Mouse (Mus musculus) MEL (cell line): ENCODE results near the gene Tmem121. TPM values are rescaled to one million over a fixed set of nuclear protein-coding genes. Genes with fewer than 3 reads are reported as not detected.

ENCODE experiments used
- DNase-seq: peaks from one replicate; pipeline ENCODE4 v3.0.0; 2011; ENCODE audit warnings: low read depth, low spot score
- H3K27ac ChIP-seq: 2 replicates; pipeline ENCODE4 v1.5.1; 2012; ENCODE audit warnings: low read depth, mild to moderate bottlenecking, control low read depth, low read length, moderate library complexity; ENCODE audit not compliant: control insufficient read depth
- H3K27me3 ChIP-seq, 2 experiments: fragments of 150-350 bp in 1 of 2; sonication (generic) in 1 of 2; 2 replicates each; pipeline ENCODE4 v1.6.1; 2012; ENCODE audit warnings: low read length in 2 of 2, mild to moderate bottlenecking in 2 of 2, improper control_type of control experiment in 1 of 2, moderate library complexity in 1 of 2; ENCODE audit not compliant: insufficient read depth in 2 of 2, control insufficient read depth in 1 of 2
- H3K36me3 ChIP-seq, 2 experiments: 2 replicates each; pipeline ENCODE4 v1.6.1; 2012 to 2014; ENCODE audit warnings: low read length in 2 of 2, improper control_type of control experiment in 1 of 2, inconsistent platforms in 1 of 2, mild to moderate bottlenecking in 1 of 2; ENCODE audit not compliant: insufficient read depth in 2 of 2, control insufficient read depth in 1 of 2
- H3K4me1 ChIP-seq, 2 experiments: fragments of 150-350 bp in 1 of 2; sonication (generic) in 1 of 2; 2 replicates each; pipeline ENCODE4 v1.6.1; 2012; ENCODE audit warnings: low read length in 2 of 2, improper control_type of control experiment in 1 of 2, mild to moderate bottlenecking in 1 of 2; ENCODE audit not compliant: insufficient read depth in 2 of 2, control insufficient read depth in 1 of 2
- H3K4me3 ChIP-seq, 2 experiments: fragments of 150-350 bp in 1 of 2; sonication (generic) in 1 of 2; 2 replicates each; pipeline ENCODE4 v1.5.1; 2012; ENCODE audit warnings: low read depth in 2 of 2, low read length in 2 of 2, mild to moderate bottlenecking in 2 of 2, moderate library complexity in 2 of 2, control low read depth in 1 of 2, improper control_type of control experiment in 1 of 2; ENCODE audit not compliant: control insufficient read depth in 1 of 2, insufficient read depth in 1 of 2
- H3K79me2 ChIP-seq: 2 replicates; pipeline ENCODE4 v1.6.1; 2012; ENCODE audit warnings: mild to moderate bottlenecking, low read length, moderate library complexity; ENCODE audit not compliant: control insufficient read depth, poor library complexity, insufficient read depth
- H3K9ac ChIP-seq: 2 replicates; pipeline ENCODE4 v1.6.1; 2012; ENCODE audit warnings: low read depth, mild to moderate bottlenecking, control low read depth, low read length, moderate library complexity; ENCODE audit not compliant: control insufficient read depth, poor library complexity, severe bottlenecking
- H3K9me3 ChIP-seq: fragments of 150-350 bp; sonication (generic); replicated peaks from 2 replicates; pipeline ENCODE4 v1.6.1; 2012; ENCODE audit warnings: mild to moderate bottlenecking, low read length, improper control_type of control experiment, moderate library complexity; ENCODE audit not compliant: insufficient read depth
- CHD1 ChIP-seq: IDR thresholded peaks from 2 replicates; pipeline ENCODE4 v1.6.1; 2012; ENCODE audit warnings: low read depth, mild to moderate bottlenecking, inconsistent platforms, low read length, improper control_type of control experiment
- ELF1 ChIP-seq: IDR thresholded peaks from 2 replicates; pipeline ENCODE4 v1.6.1; 2014; ENCODE audit warnings: low read depth, mild to moderate bottlenecking, inconsistent platforms, low read length, improper control_type of control experiment, moderate library complexity
- EP300 ChIP-seq, 2 experiments: IDR thresholded peaks; 2 replicates each; pipeline ENCODE4 v1.6.1; 2011; ENCODE audit warnings: improper control_type of control experiment in 2 of 2, low read length in 2 of 2, low read depth in 1 of 2, mild to moderate bottlenecking in 1 of 2
- ETS1 ChIP-seq: IDR thresholded peaks from 2 replicates; pipeline ENCODE4 v1.6.1; 2012; ENCODE audit warnings: low read depth, mild to moderate bottlenecking, inconsistent platforms, low read length, improper control_type of control experiment, moderate library complexity
- GABPA ChIP-seq: IDR thresholded peaks from 2 replicates; pipeline ENCODE4 v1.6.1; 2012; ENCODE audit warnings: low read depth, mild to moderate bottlenecking, inconsistent platforms, low read length, improper control_type of control experiment, moderate library complexity
- GATA1 ChIP-seq: IDR thresholded peaks from 2 replicates; pipeline ENCODE4 v1.6.1; 2011; ENCODE audit warnings: low read depth, low read length, improper control_type of control experiment
- HCFC1 ChIP-seq: IDR thresholded peaks from 2 replicates; pipeline ENCODE4 v1.6.1; 2012; ENCODE audit warnings: low read depth, mild to moderate bottlenecking, inconsistent platforms, low read length, improper control_type of control experiment, moderate library complexity
- JUND ChIP-seq: IDR thresholded peaks from 2 replicates; pipeline ENCODE4 v1.6.1; 2011; ENCODE audit warnings: low read depth, mild to moderate bottlenecking, improper control_type of control experiment, low read length
- MAFK ChIP-seq: IDR thresholded peaks from 2 replicates; pipeline ENCODE4 v1.6.1; 2011; ENCODE audit warnings: low read depth, mild to moderate bottlenecking, low read length, improper control_type of control experiment, borderline replicate concordance
- MEF2A ChIP-seq: IDR thresholded peaks from 2 replicates; pipeline ENCODE4 v1.6.1; 2014; ENCODE audit warnings: low read depth, mild to moderate bottlenecking, inconsistent platforms, low read length, improper control_type of control experiment; ENCODE audit not compliant: poor library complexity, insufficient replicate concordance, severe bottlenecking; ENCODE audit errors: extremely low read depth
- MXI1 ChIP-seq: IDR thresholded peaks from 2 replicates; pipeline ENCODE4 v1.6.1; 2011; ENCODE audit warnings: mild to moderate bottlenecking, low read depth, low read length, improper control_type of control experiment
- MYC ChIP-seq: IDR thresholded peaks from 2 replicates; pipeline ENCODE4 v1.6.1; 2011; ENCODE audit warnings: low read depth, mild to moderate bottlenecking, low read length, improper control_type of control experiment, moderate library complexity
- NELFE ChIP-seq: IDR thresholded peaks from 2 replicates; pipeline ENCODE4 v1.6.1; 2011; ENCODE audit warnings: low read depth, low read length, improper control_type of control experiment
- NRF1 ChIP-seq: IDR thresholded peaks from 2 replicates; pipeline ENCODE4 v1.6.1; 2014; ENCODE audit warnings: low read depth, mild to moderate bottlenecking, inconsistent platforms, low read length, improper control_type of control experiment, moderate library complexity; ENCODE audit not compliant: poor library complexity, insufficient read depth, severe bottlenecking
- POLR2A ChIP-seq, 2 experiments: IDR thresholded peaks; 2 replicates each; pipeline ENCODE4 v1.6.1; 2011 to 2012; ENCODE audit warnings: low read length in 2 of 2, mild to moderate bottlenecking in 2 of 2, control low read depth in 1 of 2, improper control_type of control experiment in 1 of 2, low read depth in 1 of 2, moderate library complexity in 1 of 2; ENCODE audit not compliant: control insufficient read depth in 1 of 2, insufficient read depth in 1 of 2, poor library complexity in 1 of 2
- POLR2AphosphoS2 ChIP-seq: IDR thresholded peaks from 2 replicates; pipeline ENCODE4 v1.6.1; 2011; ENCODE audit warnings: low read length, improper control_type of control experiment
- RAD21 ChIP-seq: IDR thresholded peaks from 2 replicates; pipeline ENCODE4 v1.6.1; 2011; ENCODE audit warnings: mild to moderate bottlenecking, low read depth, low read length, improper control_type of control experiment
- RCOR1 ChIP-seq: IDR thresholded peaks from 2 replicates; pipeline ENCODE4 v1.6.1; 2012; ENCODE audit warnings: low read depth, mild to moderate bottlenecking, inconsistent platforms, low read length, improper control_type of control experiment
- TAL1 ChIP-seq: IDR thresholded peaks from 2 replicates; pipeline ENCODE4 v1.6.1; 2012; ENCODE audit warnings: mild to moderate bottlenecking, inconsistent platforms, low read length, moderate library complexity, mixed read lengths
- TCF12 ChIP-seq: IDR thresholded peaks from 2 replicates; pipeline ENCODE4 v1.6.1; 2014; ENCODE audit warnings: low read depth, mild to moderate bottlenecking, inconsistent platforms, low read length, improper control_type of control experiment, moderate library complexity
- UBTF ChIP-seq: IDR thresholded peaks from 2 replicates; pipeline ENCODE4 v1.6.1; 2012; ENCODE audit warnings: low read depth, mild to moderate bottlenecking, inconsistent platforms, low read length, improper control_type of control experiment, moderate library complexity, borderline replicate concordance; ENCODE audit not compliant: insufficient read depth
- USF1 ChIP-seq: IDR thresholded peaks from 2 replicates; pipeline ENCODE4 v1.6.1; 2014; ENCODE audit warnings: low read depth, mild to moderate bottlenecking, inconsistent platforms, low read length, improper control_type of control experiment, moderate library complexity
- USF2 ChIP-seq, 2 experiments: IDR thresholded peaks; 2 replicates each; pipeline ENCODE4 v1.6.1; 2011 to 2012; ENCODE audit warnings: improper control_type of control experiment in 2 of 2, low read length in 2 of 2, borderline replicate concordance in 1 of 2, inconsistent platforms in 1 of 2, low read depth in 1 of 2, mild to moderate bottlenecking in 1 of 2; ENCODE audit not compliant: insufficient read depth in 1 of 2
- ZKSCAN1 ChIP-seq: IDR thresholded peaks from 2 replicates; pipeline ENCODE4 v1.6.1; 2012; ENCODE audit warnings: low read depth, mild to moderate bottlenecking, inconsistent platforms, low read length, improper control_type of control experiment, moderate library complexity
- ZMIZ1 ChIP-seq: IDR thresholded peaks from 2 replicates; pipeline ENCODE4 v1.6.1; 2012; ENCODE audit warnings: low read depth, mild to moderate bottlenecking, inconsistent platforms, low read length, improper control_type of control experiment, moderate library complexity
- ZNF384 ChIP-seq: IDR thresholded peaks from 2 replicates; pipeline ENCODE4 v1.6.1; 2012; ENCODE audit warnings: low read depth, mild to moderate bottlenecking, inconsistent platforms, low read length, improper control_type of control experiment
- polyA plus RNA-seq, 2 experiments: library from polyadenylated mRNA; stranded (reverse) in 1 of 2; unstranded in 1 of 2; fragments of >175 nt in 1 of 2; fragments of >200 nt in 1 of 2; gene quantifications; 2 replicates each; pipeline versions ENCODE4 v1.2.1 to v1.2.4; 2012; ENCODE audit warnings: low replicate concordance in 2 of 2, low read depth in 1 of 2; ENCODE audit not compliant: insufficient read length in 2 of 2, insufficient read depth in 1 of 2, missing spikeins in 1 of 2
- total RNA-seq: library from RNA; depleted of rRNA; stranded (reverse); fragments of 300-350 nt; gene quantifications from 2 replicates; pipeline ENCODE4 v1.2.3, GENCODE M21; 2012; rRNA removed

Tmem121 gene
- total RNA-seq (14.4 and 17.0 TPM in 2 replicates), polyA plus RNA-seq (10 to 100 TPM in 1 of 2 experiments, not detected in 1; 35.2 TPM)

- H3K79me2 ChIP-seq = no peaks in the 10 kb centered on the region; the same call in 1 of the 2 replicates
- H3K27ac ChIP-seq = no peak within 1 kb of the TSS
- peaks cover 8 to 10% of the 10 kb centered on the region in 2 experiments for H3K27me3 ChIP-seq
- peaks cover 0 to 3% of the 10 kb centered on the region in 2 experiments; a peak in 1 of 4 replicates for H3K36me3 ChIP-seq
- peak within 1 kb of the TSS; percentile 49 to 71 for H3K4me3 ChIP-seq
- H3K9me3 ChIP-seq = no peaks in the 10 kb centered on the region
- H3K9ac ChIP-seq = peak within 1 kb of the TSS; percentile 70
- H3K4me1 ChIP-seq = peaks cover 0 to 5% of the 10 kb centered on the region in 2 experiments; a peak in 2 of 4 replicates
- no peak for TF ChIP-seq GABPA
- TF ChIP-seq NRF1 = no peak
- TF ChIP-seq ELF1 = no peak
- no peak for TF ChIP-seq MEF2A
- TF ChIP-seq MAFK = no peak
- no peak for TF ChIP-seq ETS1
- peak; percentile 39 to 83; a peak in 3 of 4 replicates for TF ChIP-seq POLR2A (IDR thresholded peaks at IDR 0.05; ENCODE audit: control insufficient read depth in 1 of 2, insufficient read depth in 1 of 2, low read depth in 1 of 2, low read length in 2 of 2, poor library complexity in 1 of 2)
- no peak; the same call in 1 of the 2 replicates for TF ChIP-seq CHD1
- TF ChIP-seq USF2 (IDR thresholded peaks at IDR 0.05; ENCODE audit: borderline replicate concordance in 1 of 2, insufficient read depth in 1 of 2, low read depth in 1 of 2, low read length in 2 of 2) = no peak
- TF ChIP-seq TCF12 = 0 out of 2 replicates have a peak, but pooled peaks have one; percentile 14
- TF ChIP-seq USF1 = no peak
- TF ChIP-seq GATA1 = no peak
- no peak for TF ChIP-seq ZMIZ1
- TF ChIP-seq HCFC1 = no peak
- no peak for TF ChIP-seq MYC
- peak; percentile 68 for TF ChIP-seq NELFE
- TF ChIP-seq ZNF384 = no peak
- no peak for TF ChIP-seq JUND
- no peak for TF ChIP-seq TAL1
- TF ChIP-seq RAD21 = no peak
- no peak for TF ChIP-seq RCOR1
- TF ChIP-seq MXI1 = peak; percentile 42; the same call in 1 of the 2 replicates
- TF ChIP-seq ZKSCAN1 = no peak
- peak; percentile 76; the same call in 1 of the 2 replicates for TF ChIP-seq UBTF
- TF ChIP-seq EP300 (IDR thresholded peaks at IDR 0.05; ENCODE audit: low read depth in 1 of 2, low read length in 2 of 2) = no peak
- TF ChIP-seq POLR2AphosphoS2 = no peak
- TF ChIP-seq, all 39 proteins: peak for 5
- peak; percentile 61 for DNase-seq
Measured at GRCm38 (mm10) chr12:113185442-113186291, at the start of gene Tmem121. Gene Tmem121, plus strand, starts transcription at chr12:113185930.
